Mouse (Mus musculus) megakaryocyte, embryonic 14.5 days (primary cell): ENCODE results near the gene Vnn1.

Source experiments
- FLI1 ChIP-seq: IDR thresholded peaks from 2 replicates; pipeline ENCODE4 v1.6.1; 2012; ENCODE audit warnings: low read length, inconsistent platforms, mixed read lengths
- GATA1 ChIP-seq: IDR thresholded peaks from 3 replicates; pipeline ENCODE4 v1.6.1; 2012; ENCODE audit warnings: mixed read lengths, low read length, inconsistent platforms, borderline replicate concordance

DNA sequence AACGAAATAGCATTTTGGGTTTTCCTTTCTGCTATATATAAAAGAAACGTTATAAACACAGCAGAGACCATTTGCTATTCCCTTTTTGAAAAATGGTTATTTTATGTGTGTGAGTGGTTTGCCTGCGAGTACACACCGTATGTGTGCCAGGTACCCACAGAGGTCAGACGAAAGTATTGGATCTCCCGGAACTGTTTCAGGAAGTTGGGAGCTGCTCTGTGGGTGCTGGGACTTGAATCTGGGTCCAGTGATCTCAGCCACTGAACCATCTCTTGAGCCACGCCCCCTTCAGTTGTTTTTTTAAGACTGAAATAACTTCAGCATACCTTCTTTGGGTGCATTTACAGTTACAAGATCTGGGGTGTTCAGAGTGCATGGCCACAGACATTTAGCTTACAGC, 888 bp downstream of the Vnn1 start:
- TF ChIP-seq GATA1 (no peak), FLI1 (no peak)
